Mouse (Mus musculus): ENCODE measurements around the gene Brd9.

DNA sequence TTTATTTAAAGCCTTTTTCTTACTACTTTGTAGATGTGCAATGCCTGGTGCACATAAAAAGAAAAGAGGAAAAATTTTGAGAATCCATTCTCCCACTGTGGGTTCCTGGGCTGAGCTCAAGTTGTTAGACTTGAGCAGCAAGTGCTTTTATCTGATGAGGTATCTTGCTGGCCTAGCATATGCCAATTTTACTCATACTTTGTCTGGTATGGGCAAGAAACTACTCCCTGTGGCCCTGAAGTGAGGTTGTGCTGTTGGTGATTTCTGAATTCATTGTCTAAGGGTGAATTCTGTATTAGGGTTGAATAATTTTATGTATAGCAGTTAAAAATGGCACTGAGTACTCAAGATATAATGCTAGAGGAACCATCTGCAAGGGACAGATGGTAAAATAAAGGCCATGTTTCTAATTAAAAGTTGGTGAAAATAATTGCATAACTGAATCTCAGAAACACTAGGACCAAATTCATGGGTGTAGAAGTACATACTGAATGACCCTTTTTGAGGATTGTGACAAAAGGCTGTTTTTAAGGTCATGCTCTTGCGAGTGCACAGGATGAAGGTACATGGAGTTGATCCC lies 16.0 kb downstream of the Brd9 start:
- TF ChIP-seq POLR2A (IDR thresholded peaks at IDR 0.05; ENCODE audit: control insufficient read depth, low read depth, low read length) (no peak), CTCF (IDR thresholded peaks at IDR 0.05; ENCODE audit: control insufficient read depth, insufficient read depth, insufficient replicate concordance, low read depth, low read length) (no peak)

All from testis, adult 2 months (tissue).